Mouse (Mus musculus) layer of hippocampus, adult 9-10 months (tissue): ENCODE measurements around the gene Mchr1.
"Not testable (repeated sequence)": the region's sequence is repeated elsewhere in the genome, so short reads cannot be mapped to it uniquely, and the experiment has no call there.

Experiments
- DNase-seq: peaks from one replicate; pipeline ENCODE4 v3.0.0; 2022; ENCODE audit warnings: low spot score

The Mchr1 gene

GRCm38 (mm10) chr15:81235086-81235920, at the start of gene Mchr1:
TSS of gene Mchr1 (plus strand) at chr15:81235499.
- DNase-seq: no peak

GRCm38 (mm10) chr15:81189061-81189460, 46.2 kb upstream of the Mchr1 start:
- DNase-seq: no peak

GRCm38 (mm10) chr15:81190011-81190629, 45.2 kb upstream of the Mchr1 start:
- DNase-seq: no peak

GRCm38 (mm10) chr15:81190630-81191178, 44.6 kb upstream of the Mchr1 start, which contains the start of gene Mrtfa:
TSS of gene Mrtfa (minus strand) at chr15:81190757.
- DNase-seq: peak; percentile 98

- DNase-seq: no peak
Measured at GRCm38 (mm10) chr15:81191303-81191702, 44.0 kb upstream of the Mchr1 start.

GRCm38 (mm10) chr15:81192316-81192715, 43.0 kb upstream of the Mchr1 start:
- DNase-seq: no peak

- no peak for DNase-seq
Measured at GRCm38 (mm10) chr15:81192858-81193257, 42.4 kb upstream of the Mchr1 start.

GRCm38 (mm10) chr15:81194791-81195190, 40.5 kb upstream of the Mchr1 start:
- DNase-seq: no peak

- no peak for DNase-seq
Measured at GRCm38 (mm10) chr15:81195447-81195846, 39.9 kb upstream of the Mchr1 start.

- no peak for DNase-seq
Measured at GRCm38 (mm10) chr15:81197197-81197596, 38.1 kb upstream of the Mchr1 start.

- no peak for DNase-seq
Measured at GRCm38 (mm10) chr15:81198447-81198846, 36.9 kb upstream of the Mchr1 start.

- peak; percentile 42 for DNase-seq
Measured at GRCm38 (mm10) chr15:81199372-81199959, 35.8 kb upstream of the Mchr1 start.

- no peak for DNase-seq
Measured at GRCm38 (mm10) chr15:81202462-81202861, 32.8 kb upstream of the Mchr1 start.

GRCm38 (mm10) chr15:81210496-81210895, 24.8 kb upstream of the Mchr1 start:
- no peak for DNase-seq

GRCm38 (mm10) chr15:81212976-81213375, 22.3 kb upstream of the Mchr1 start:
- DNase-seq: no peak

- DNase-seq: no peak
Measured at GRCm38 (mm10) chr15:81216906-81217653, 18.2 kb upstream of the Mchr1 start.

GRCm38 (mm10) chr15:81219054-81219453, 16.2 kb upstream of the Mchr1 start:
- DNase-seq: no peak

- DNase-seq: not testable (repeated sequence)
Measured at GRCm38 (mm10) chr15:81220051-81220450, 15.2 kb upstream of the Mchr1 start.

GRCm38 (mm10) chr15:81221446-81221845, 13.9 kb upstream of the Mchr1 start:
- no peak for DNase-seq

- no peak for DNase-seq
Measured at GRCm38 (mm10) chr15:81225016-81225415, 10.3 kb upstream of the Mchr1 start.

- no peak for DNase-seq
Measured at GRCm38 (mm10) chr15:81225732-81226131, 9.6 kb upstream of the Mchr1 start.

GRCm38 (mm10) chr15:81226796-81227195, 8.5 kb upstream of the Mchr1 start:
- DNase-seq: no peak
